Mouse (Mus musculus): ENCODE measurements around the gene Rab9b.

Gene Rab9b

GRCm38 (mm10) chrX:136868061-136869040 lies at the start of gene Rab9b:
TSS of gene Rab9b (minus strand) at chrX:136868755.
- no peak for DNase-seq (ENCODE audit: low spot score in 2 of 2)

GRCm38 (mm10) chrX:136904369-136904768 lies 35.8 kb upstream of the Rab9b start:
- no peak for DNase-seq (ENCODE audit: low spot score in 2 of 2)

DNA sequence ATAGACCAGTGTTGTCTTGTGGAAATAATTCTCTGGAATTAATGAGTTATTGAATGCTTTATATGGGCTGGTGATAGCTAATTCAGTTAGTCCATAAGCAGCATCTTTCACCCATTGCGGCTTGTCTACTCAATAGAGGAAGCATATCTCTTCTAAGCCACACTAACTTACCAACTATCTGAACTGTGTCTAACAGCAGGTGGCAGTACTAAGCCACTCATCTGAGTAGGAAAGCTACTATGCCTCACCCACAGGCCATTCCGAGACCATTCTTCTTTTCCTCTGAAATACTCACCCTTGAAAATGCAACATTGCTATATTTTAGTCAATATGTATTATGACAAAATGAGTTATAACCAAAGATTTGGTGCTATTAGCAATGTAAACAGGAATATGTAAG lies 27.2 kb upstream of the Rab9b start:
- peak in 1 of 2 experiments; percentile 2 for DNase-seq (ENCODE audit: low spot score in 2 of 2)

DNA sequence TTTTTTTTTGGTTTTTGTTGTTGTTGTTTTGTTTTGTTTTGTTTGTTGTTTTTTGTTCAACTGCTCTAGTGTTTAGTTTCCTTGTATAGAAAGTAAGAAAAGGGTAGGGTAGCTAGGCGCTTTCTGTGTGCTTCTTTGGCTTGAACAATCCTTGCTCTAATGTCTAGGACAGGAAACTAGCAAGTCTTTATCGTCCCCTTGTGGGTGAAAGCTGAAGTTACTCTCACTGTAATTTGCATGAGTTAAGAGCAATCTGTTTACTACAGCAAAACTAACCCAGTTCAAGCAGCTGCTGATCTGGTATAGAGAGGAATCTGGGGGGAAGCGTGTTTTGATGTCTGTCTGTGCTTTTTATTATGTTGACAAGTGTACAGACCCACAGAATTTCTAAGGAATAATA lies 18.3 kb downstream of the Rab9b start:
- DNase-seq (ENCODE audit: low spot score in 2 of 2) = no peak

DNA sequence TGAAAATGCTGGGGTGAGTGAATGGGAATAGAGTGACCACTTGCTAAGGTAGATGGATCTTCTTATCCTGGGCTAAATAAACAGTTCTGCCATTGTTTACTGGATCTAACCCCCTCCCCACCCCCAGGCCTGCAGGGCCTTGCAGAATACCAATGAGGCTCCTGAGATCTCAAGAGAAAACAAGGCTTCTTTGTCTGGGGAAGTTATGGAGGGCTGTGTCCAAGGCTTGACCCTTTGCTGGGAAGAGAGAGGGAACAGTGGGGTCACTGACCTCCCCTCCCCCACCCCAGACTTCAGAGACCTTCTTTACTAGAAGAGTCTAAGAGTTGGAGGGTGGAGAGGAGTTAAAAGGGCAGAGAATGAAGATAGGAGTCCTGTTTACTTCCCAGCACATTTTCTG lies 39.9 kb downstream of the Rab9b start:
- no peak for DNase-seq (ENCODE audit: low spot score in 2 of 2)

- no peak for DNase-seq (ENCODE audit: low spot score in 2 of 2)
Measured at GRCm38 (mm10) chrX:136825016-136825415, 43.5 kb downstream of the Rab9b start.

GRCm38 (mm10) chrX:136822371-136822770 lies 46.2 kb downstream of the Rab9b start, which contains the start of gene Plp1:
TSS of gene Plp1 (plus strand) at chrX:136822671.
- no peak for DNase-seq (ENCODE audit: low spot score in 2 of 2)

DNA sequence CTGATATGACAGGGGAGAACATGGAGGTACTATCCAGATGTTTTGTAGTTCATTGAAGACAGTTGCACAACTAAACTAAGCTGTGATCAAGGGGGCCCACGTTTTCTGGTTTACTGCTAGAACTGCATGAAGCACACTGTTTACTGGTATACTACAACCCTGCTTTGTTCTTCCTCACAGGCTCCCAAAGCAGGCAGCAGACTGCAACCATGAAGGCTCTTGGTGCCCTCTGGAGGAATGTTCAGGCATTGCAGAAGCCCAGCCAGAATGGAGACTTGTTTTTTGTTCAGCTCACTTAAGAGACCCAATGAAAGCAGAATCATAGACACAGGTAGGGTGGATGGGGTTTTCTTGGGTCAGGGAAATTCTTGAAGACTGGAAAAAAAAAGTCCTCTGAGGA lies 48.3 kb downstream of the Rab9b start:
- DNase-seq (ENCODE audit: low spot score in 2 of 2) = peak; percentile 20 to 55

DNA sequence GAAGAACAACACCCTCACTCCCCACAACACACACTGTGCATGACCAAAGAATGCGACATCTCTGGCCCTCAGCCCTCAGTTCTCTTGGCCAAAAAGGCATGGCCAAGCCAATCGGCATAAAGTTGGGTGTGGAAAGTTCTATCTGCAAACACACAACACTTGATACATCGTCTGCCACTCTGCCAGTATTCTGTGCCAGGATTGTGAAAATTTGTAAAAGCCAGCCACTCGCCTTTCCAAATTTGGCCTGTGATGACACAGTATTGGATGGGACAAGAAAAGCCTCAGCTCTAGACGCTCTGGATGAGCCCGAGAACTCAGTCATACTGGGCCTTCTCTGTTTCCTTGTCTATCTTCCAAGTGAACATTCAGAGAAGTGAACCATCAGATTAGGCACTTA lies 48.8 kb downstream of the Rab9b start:
- no peak for DNase-seq (ENCODE audit: low spot score in 2 of 2)

Measured in thymus, postnatal 10 days (tissue).